Mouse (Mus musculus): ENCODE measurements around the gene Gtf2e1. TPM values are rescaled to one million over a fixed set of nuclear protein-coding genes. Genes with fewer than 3 reads are reported as not detected.

Gtf2e1 gene
- polyA plus RNA-seq, 1 experiment from 2014 or later: 23.5 TPM

GRCm38 (mm10) chr16:37530170-37530569 is 9.4 kb downstream of the Gtf2e1 start:
- 89% methylated on average over 6 of the region's 6 CpGs for WGBS
- ATAC-seq (ENCODE audit: low read depth): no peak
- no peak overlapping the region for H3K4me2 ChIP-seq (ENCODE audit: low read depth, low read length)
- no peaks in the 10 kb centered on the region for H3K36me3 ChIP-seq (ENCODE audit: control insufficient read depth, insufficient read depth, low read length)
- no peaks in the 10 kb centered on the region for H3K27me3 ChIP-seq (ENCODE audit: control insufficient read depth, insufficient read depth, low read length)
- H3K9me3 ChIP-seq (ENCODE audit: control insufficient read depth, low read length): no peaks in the 10 kb centered on the region
- H3K4me1 ChIP-seq (ENCODE audit: control insufficient read depth, insufficient read depth, low read length): 0 out of 2 replicates have a peak, but pooled peaks cover 4% of the 10 kb centered on the region
- no peak overlapping the region for H3K9ac ChIP-seq (replicated peaks; ENCODE audit: low read depth, low read length)
- no peak overlapping the region for H3K27ac ChIP-seq (ENCODE audit: low read depth, low read length)
- no peak overlapping the region for H3K4me3 ChIP-seq (ENCODE audit: low read depth, low read length)

- H3K4me1 ChIP-seq (ENCODE audit: control insufficient read depth, insufficient read depth, low read length): no peaks in the 10 kb centered on the region
- 89% methylated on average over 3 of the region's 3 CpGs for WGBS
- no peaks in the 10 kb centered on the region for H3K36me3 ChIP-seq (ENCODE audit: control insufficient read depth, insufficient read depth, low read length)
- no peaks in the 10 kb centered on the region for H3K27me3 ChIP-seq (ENCODE audit: control insufficient read depth, insufficient read depth, low read length)
- no peak overlapping the region for H3K9ac ChIP-seq (replicated peaks; ENCODE audit: low read depth, low read length)
- no peak for ATAC-seq (ENCODE audit: low read depth)
- H3K4me3 ChIP-seq (ENCODE audit: low read depth, low read length): no peak overlapping the region
- H3K27ac ChIP-seq (ENCODE audit: low read depth, low read length): no peak overlapping the region
- H3K4me2 ChIP-seq (ENCODE audit: low read depth, low read length): no peak overlapping the region
- no peaks in the 10 kb centered on the region for H3K9me3 ChIP-seq (ENCODE audit: control insufficient read depth, low read length)
These were observed 12.8 kb downstream of the Gtf2e1 start for GRCm38 (mm10) chr16:37526688-37527223.

GRCm38 (mm10) chr16:37525121-37525520 is 14.5 kb downstream of the Gtf2e1 start:
- Histone ChIP-seq H3K36me3 (ENCODE audit: control insufficient read depth, insufficient read depth, low read length) (peaks cover 3% of the 10 kb centered on the region; the same call in 1 of the 2 replicates), H3K4me3 (ENCODE audit: low read depth, low read length) (no peak overlapping the region), H3K27ac (ENCODE audit: low read depth, low read length) (no peak overlapping the region), H3K4me2 (ENCODE audit: low read depth, low read length) (no peak overlapping the region), H3K4me1 (ENCODE audit: control insufficient read depth, insufficient read depth, low read length) (no peaks in the 10 kb centered on the region), H3K27me3 (ENCODE audit: control insufficient read depth, insufficient read depth, low read length) (no peaks in the 10 kb centered on the region), H3K9ac (replicated peaks; ENCODE audit: low read depth, low read length) (no peak overlapping the region), H3K9me3 (ENCODE audit: control insufficient read depth, low read length) (no peaks in the 10 kb centered on the region)
- WGBS: over 99% methylated on average over 2 of the region's 2 CpGs
- ATAC-seq (ENCODE audit: low read depth): no peak

GRCm38 (mm10) chr16:37522100-37522697 is 17.4 kb downstream of the Gtf2e1 start:
- Histone ChIP-seq H3K36me3 (ENCODE audit: control insufficient read depth, insufficient read depth, low read length) (peaks cover 3% of the 10 kb centered on the region; the same call in 1 of the 2 replicates), H3K4me2 (ENCODE audit: low read depth, low read length) (no peak overlapping the region), H3K27ac (ENCODE audit: low read depth, low read length) (no peak overlapping the region), H3K9ac (replicated peaks; ENCODE audit: low read depth, low read length) (no peak overlapping the region), H3K27me3 (ENCODE audit: control insufficient read depth, insufficient read depth, low read length) (no peaks in the 10 kb centered on the region), H3K9me3 (ENCODE audit: control insufficient read depth, low read length) (no peaks in the 10 kb centered on the region), H3K4me1 (ENCODE audit: control insufficient read depth, insufficient read depth, low read length) (no peaks in the 10 kb centered on the region), H3K4me3 (ENCODE audit: low read depth, low read length) (no peak overlapping the region)
- ATAC-seq (ENCODE audit: low read depth): no peak
- 94% methylated on average over 7 of the region's 7 CpGs for WGBS

- H3K9ac ChIP-seq (replicated peaks; ENCODE audit: low read depth, low read length): no peak overlapping the region
- no peaks in the 10 kb centered on the region for H3K4me1 ChIP-seq (ENCODE audit: control insufficient read depth, insufficient read depth, low read length)
- H3K4me2 ChIP-seq (ENCODE audit: low read depth, low read length): no peak overlapping the region
- WGBS: 99% methylated on average over 2 of the region's 2 CpGs
- peaks cover 3% of the 10 kb centered on the region for H3K36me3 ChIP-seq (ENCODE audit: control insufficient read depth, insufficient read depth, low read length)
- H3K9me3 ChIP-seq (ENCODE audit: control insufficient read depth, low read length): no peaks in the 10 kb centered on the region
- no peak overlapping the region for H3K27ac ChIP-seq (ENCODE audit: low read depth, low read length)
- H3K27me3 ChIP-seq (ENCODE audit: control insufficient read depth, insufficient read depth, low read length): no peaks in the 10 kb centered on the region
- no peak overlapping the region for H3K4me3 ChIP-seq (ENCODE audit: low read depth, low read length)
- ATAC-seq (ENCODE audit: low read depth): no peak
These were observed 19.2 kb downstream of the Gtf2e1 start for GRCm38 (mm10) chr16:37520190-37521040.

- 97% methylated on average over 1 of the region's 1 CpGs for WGBS
- no peak overlapping the region for H3K27ac ChIP-seq (ENCODE audit: low read depth, low read length)
- no peaks in the 10 kb centered on the region for H3K4me1 ChIP-seq (ENCODE audit: control insufficient read depth, insufficient read depth, low read length)
- H3K9me3 ChIP-seq (ENCODE audit: control insufficient read depth, low read length): no peaks in the 10 kb centered on the region
- H3K27me3 ChIP-seq (ENCODE audit: control insufficient read depth, insufficient read depth, low read length): no peaks in the 10 kb centered on the region
- H3K4me2 ChIP-seq (ENCODE audit: low read depth, low read length): no peak overlapping the region
- no peak overlapping the region for H3K4me3 ChIP-seq (ENCODE audit: low read depth, low read length)
- peaks cover 5% of the 10 kb centered on the region for H3K36me3 ChIP-seq (ENCODE audit: control insufficient read depth, insufficient read depth, low read length)
- H3K9ac ChIP-seq (replicated peaks; ENCODE audit: low read depth, low read length): no peak overlapping the region
- ATAC-seq (ENCODE audit: low read depth): no peak
These were observed 19.9 kb downstream of the Gtf2e1 start for GRCm38 (mm10) chr16:37519721-37520120.

GRCm38 (mm10) chr16:37518662-37519061 is 20.9 kb downstream of the Gtf2e1 start:
- Histone ChIP-seq H3K4me3 (ENCODE audit: low read depth, low read length) (no peak overlapping the region), H3K9ac (replicated peaks; ENCODE audit: low read depth, low read length) (no peak overlapping the region), H3K4me2 (ENCODE audit: low read depth, low read length) (no peak overlapping the region), H3K4me1 (ENCODE audit: control insufficient read depth, insufficient read depth, low read length) (no peaks in the 10 kb centered on the region), H3K27ac (ENCODE audit: low read depth, low read length) (no peak overlapping the region), H3K27me3 (ENCODE audit: control insufficient read depth, insufficient read depth, low read length) (no peaks in the 10 kb centered on the region), H3K36me3 (ENCODE audit: control insufficient read depth, insufficient read depth, low read length) (peaks cover 7% of the 10 kb centered on the region), H3K9me3 (ENCODE audit: control insufficient read depth, low read length) (no peaks in the 10 kb centered on the region)
- ATAC-seq (ENCODE audit: low read depth): no peak
- WGBS: 83% methylated on average over 2 of the region's 2 CpGs

GRCm38 (mm10) chr16:37517596-37518211 is 21.9 kb downstream of the Gtf2e1 start:
- 94% methylated on average over 4 of the region's 4 CpGs for WGBS
- no peak overlapping the region for H3K9ac ChIP-seq (replicated peaks; ENCODE audit: low read depth, low read length)
- no peaks in the 10 kb centered on the region for H3K4me1 ChIP-seq (ENCODE audit: control insufficient read depth, insufficient read depth, low read length)
- no peak for ATAC-seq (ENCODE audit: low read depth)
- no peak overlapping the region for H3K4me3 ChIP-seq (ENCODE audit: low read depth, low read length)
- no peaks in the 10 kb centered on the region for H3K27me3 ChIP-seq (ENCODE audit: control insufficient read depth, insufficient read depth, low read length)
- peaks cover 9% of the 10 kb centered on the region for H3K36me3 ChIP-seq (ENCODE audit: control insufficient read depth, insufficient read depth, low read length)
- H3K4me2 ChIP-seq (ENCODE audit: low read depth, low read length): no peak overlapping the region
- no peaks in the 10 kb centered on the region for H3K9me3 ChIP-seq (ENCODE audit: control insufficient read depth, low read length)
- no peak overlapping the region for H3K27ac ChIP-seq (ENCODE audit: low read depth, low read length)

All from neural tube, embryonic 14.5 days (tissue).